Mouse (Mus musculus): ENCODE measurements around the gene Carm1.

DNA sequence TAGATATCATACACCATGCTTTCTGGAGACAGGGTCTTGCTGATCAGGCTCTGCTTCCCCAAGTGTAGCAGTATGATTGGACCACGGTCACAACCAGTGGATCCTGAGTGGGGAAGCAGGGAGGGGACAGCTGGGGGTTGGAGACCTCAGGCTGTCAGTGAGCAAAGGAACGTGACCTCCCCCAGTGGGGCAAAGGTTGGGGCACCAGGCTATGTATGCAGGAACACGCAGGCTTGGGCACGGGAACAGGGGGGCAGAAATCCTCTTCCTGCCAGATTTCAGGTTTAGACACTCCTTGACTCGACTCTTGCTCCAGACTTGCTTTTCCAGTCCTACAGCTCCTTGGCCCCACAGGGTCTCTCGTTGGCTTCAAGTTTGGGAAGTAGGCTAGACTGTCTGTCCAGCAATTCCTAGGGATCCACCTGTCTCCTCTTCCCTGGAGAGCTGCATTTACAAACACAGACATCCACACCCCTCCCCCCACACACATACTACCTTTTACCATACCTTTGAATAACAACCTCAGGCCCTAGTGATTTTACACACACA is 28.7 kb upstream of the Carm1 start:
- TF ChIP-seq CTCF (IDR thresholded peaks at IDR 0.05) (no peak), EP300 (IDR thresholded peaks at IDR 0.05) (no peak)
